13 mouse cellular contexts compared by ENCODE assay signal in genomic region chr4:54962141-54962540, GRCm38 (mm10).
"Had no signal": no experiment of that assay in that cellular context is flagged by ENCODE, and none has a peak within 500 bp of the region (broad histone marks: within the 10 kb centered on the region; RNA-seq: fewer than 3 reads in every experiment).

No protein-coding gene starts in this region.

- DNase-seq: gastrocnemius, postnatal 10 days; gastrocnemius, postnatal 36 days; heart, adult 2 months; heart, postnatal 14 days; heart, postnatal 36 days; kidney, adult 11 months; kidney, adult 2 months; kidney, adult 9 months; kidney, postnatal 14 days; kidney, postnatal 36 days; layer of hippocampus, adult 9-11 months; layer of hippocampus, postnatal 36 days; left cerebral cortex, postnatal 4 days had no signal
